Mouse (Mus musculus): ENCODE results near the gene Frat2. TPM values are rescaled to one million over a fixed set of nuclear protein-coding genes. Genes with fewer than 3 reads are reported as not detected.
A peak's percentile ranks its signal among the peaks of the same experiment; 100 is the strongest.

Frat2 gene
- polyA plus RNA-seq, 1 experiment = 62.2 TPM

GRCm38 (mm10) chr19:41824950-41825349 lies 23.0 kb downstream of the Frat2 start:
- H3K27me3 ChIP-seq (ENCODE audit: control insufficient read depth, insufficient read depth, low read length) = no peaks in the 10 kb centered on the region
- 87% methylated on average over 5 of the region's 5 CpGs for WGBS
- no peaks in the 10 kb centered on the region for H3K4me1 ChIP-seq (ENCODE audit: control insufficient read depth, insufficient read depth, insufficient read length, low read length)
- no peak overlapping the region for H3K27ac ChIP-seq (ENCODE audit: insufficient read depth, low read depth, low read length)
- H3K36me3 ChIP-seq (ENCODE audit: control insufficient read depth, insufficient read depth, low read length) = no peaks in the 10 kb centered on the region
- no peak overlapping the region for H3K4me3 ChIP-seq (ENCODE audit: low read depth, low read length)
- no peak for TF ChIP-seq POLR2A (IDR thresholded peaks at IDR 0.05; ENCODE audit: low read depth, low read length)
- TF ChIP-seq CTCF (IDR thresholded peaks at IDR 0.05; ENCODE audit: extremely low read depth, insufficient read length, insufficient replicate concordance, low read depth, low read length) = no peak

- TF ChIP-seq POLR2A (IDR thresholded peaks at IDR 0.05; ENCODE audit: low read depth, low read length) (no peak), CTCF (IDR thresholded peaks at IDR 0.05; ENCODE audit: extremely low read depth, insufficient read length, insufficient replicate concordance, low read depth, low read length) (no peak)
- H3K27ac ChIP-seq (ENCODE audit: insufficient read depth, low read depth, low read length) = no peak overlapping the region
- H3K4me1 ChIP-seq (ENCODE audit: control insufficient read depth, insufficient read depth, insufficient read length, low read length) = no peaks in the 10 kb centered on the region
- H3K36me3 ChIP-seq (ENCODE audit: control insufficient read depth, insufficient read depth, low read length) = no peaks in the 10 kb centered on the region
- 93% methylated on average over 1 of the region's 1 CpGs for WGBS
- H3K4me3 ChIP-seq (ENCODE audit: low read depth, low read length) = no peak overlapping the region
- H3K27me3 ChIP-seq (ENCODE audit: control insufficient read depth, insufficient read depth, low read length) = no peaks in the 10 kb centered on the region; the same call in 1 of the 2 replicates
Observed at GRCm38 (mm10) chr19:41822589-41822988, 25.3 kb downstream of the Frat2 start.

DNA sequence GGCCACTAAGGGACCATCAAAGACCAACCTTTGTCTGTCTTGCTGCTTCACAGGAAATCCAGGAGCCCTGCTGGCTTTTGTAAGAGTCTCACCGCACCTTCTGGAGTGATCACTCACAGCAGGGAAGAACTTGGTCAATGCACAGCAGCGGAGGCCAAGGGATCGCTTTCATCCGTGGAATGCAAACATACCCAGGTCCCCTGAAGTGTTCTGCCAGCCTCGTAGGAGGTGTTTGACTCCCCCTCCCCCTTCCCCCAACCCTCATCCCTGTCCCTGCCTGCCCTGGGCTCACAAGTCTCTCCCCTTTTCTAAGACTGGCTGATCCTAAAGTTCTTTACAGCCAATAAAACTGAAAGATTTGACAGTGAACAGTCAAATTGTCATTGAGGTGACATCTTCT lies 26.5 kb downstream of the Frat2 start:
- Histone ChIP-seq H3K27ac (ENCODE audit: insufficient read depth, low read depth, low read length) (no peak overlapping the region), H3K27me3 (ENCODE audit: control insufficient read depth, insufficient read depth, low read length) (no peaks in the 10 kb centered on the region; the same call in 1 of the 2 replicates), H3K4me1 (ENCODE audit: control insufficient read depth, insufficient read depth, insufficient read length, low read length) (peaks cover 4% of the 10 kb centered on the region; the same call in 1 of the 2 replicates), H3K36me3 (ENCODE audit: control insufficient read depth, insufficient read depth, low read length) (no peaks in the 10 kb centered on the region), H3K4me3 (ENCODE audit: low read depth, low read length) (no peak overlapping the region)
- WGBS = 75% methylated on average over 5 of the region's 5 CpGs
- no peak for TF ChIP-seq POLR2A (IDR thresholded peaks at IDR 0.05; ENCODE audit: low read depth, low read length)
- TF ChIP-seq CTCF (IDR thresholded peaks at IDR 0.05; ENCODE audit: extremely low read depth, insufficient read length, insufficient replicate concordance, low read depth, low read length) = no peak

- H3K27me3 ChIP-seq (ENCODE audit: control insufficient read depth, insufficient read depth, low read length) = no peaks in the 10 kb centered on the region; the same call in 1 of the 2 replicates
- H3K4me1 ChIP-seq (ENCODE audit: control insufficient read depth, insufficient read depth, insufficient read length, low read length) = peaks cover 7% of the 10 kb centered on the region; the same call in 1 of the 2 replicates
- no peak overlapping the region for H3K4me3 ChIP-seq (ENCODE audit: low read depth, low read length)
- no peak overlapping the region for H3K27ac ChIP-seq (ENCODE audit: insufficient read depth, low read depth, low read length)
- 83% methylated on average over 4 of the region's 4 CpGs for WGBS
- no peak for TF ChIP-seq POLR2A (IDR thresholded peaks at IDR 0.05; ENCODE audit: low read depth, low read length)
- no peak for TF ChIP-seq CTCF (IDR thresholded peaks at IDR 0.05; ENCODE audit: extremely low read depth, insufficient read length, insufficient replicate concordance, low read depth, low read length)
- no peaks in the 10 kb centered on the region for H3K36me3 ChIP-seq (ENCODE audit: control insufficient read depth, insufficient read depth, low read length)
Observed at GRCm38 (mm10) chr19:41818749-41819148, 29.2 kb downstream of the Frat2 start.

DNA sequence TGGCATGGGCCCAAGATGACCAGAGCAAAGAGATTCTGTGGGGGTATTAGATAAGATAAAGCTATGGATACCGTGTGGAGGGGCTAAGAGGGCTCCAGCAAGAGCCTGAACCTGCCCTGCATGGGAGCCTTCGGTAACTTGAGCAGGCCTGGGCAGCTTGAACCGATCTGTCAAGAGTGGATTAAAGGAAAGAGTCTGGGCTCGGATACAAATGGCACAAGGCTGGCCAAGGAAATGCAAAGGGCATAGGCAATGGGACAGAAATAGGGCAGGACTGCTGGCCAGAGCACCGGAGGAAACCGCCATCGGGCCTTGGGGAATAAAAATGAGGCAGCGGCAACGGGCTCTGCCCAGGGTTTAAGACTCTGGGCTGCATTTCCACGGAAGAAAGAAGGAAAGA lies 30.6 kb downstream of the Frat2 start:
- H3K4me1 ChIP-seq (ENCODE audit: control insufficient read depth, insufficient read depth, insufficient read length, low read length) = peaks cover 7% of the 10 kb centered on the region; the same call in 1 of the 2 replicates
- TF ChIP-seq POLR2A (IDR thresholded peaks at IDR 0.05; ENCODE audit: low read depth, low read length) (no peak), CTCF (IDR thresholded peaks at IDR 0.05; ENCODE audit: extremely low read depth, insufficient read length, insufficient replicate concordance, low read depth, low read length) (no peak)
- H3K4me3 ChIP-seq (ENCODE audit: low read depth, low read length) = no peak overlapping the region
- H3K27ac ChIP-seq (ENCODE audit: insufficient read depth, low read depth, low read length) = no peak overlapping the region
- no peaks in the 10 kb centered on the region for H3K36me3 ChIP-seq (ENCODE audit: control insufficient read depth, insufficient read depth, low read length)
- 79% methylated on average over 10 of the region's 10 CpGs for WGBS
- H3K27me3 ChIP-seq (ENCODE audit: control insufficient read depth, insufficient read depth, low read length) = no peaks in the 10 kb centered on the region; the same call in 1 of the 2 replicates

- Histone ChIP-seq H3K4me1 (ENCODE audit: control insufficient read depth, insufficient read depth, insufficient read length, low read length) (peaks cover 7% of the 10 kb centered on the region; the same call in 1 of the 2 replicates), H3K27ac (ENCODE audit: insufficient read depth, low read depth, low read length) (peak overlapping the region; percentile 81), H3K4me3 (ENCODE audit: low read depth, low read length) (no peak overlapping the region), H3K36me3 (ENCODE audit: control insufficient read depth, insufficient read depth, low read length) (no peaks in the 10 kb centered on the region), H3K27me3 (ENCODE audit: control insufficient read depth, insufficient read depth, low read length) (no peaks in the 10 kb centered on the region; the same call in 1 of the 2 replicates)
- WGBS = 62% methylated on average over 5 of the region's 5 CpGs
- TF ChIP-seq POLR2A (IDR thresholded peaks at IDR 0.05; ENCODE audit: low read depth, low read length) (no peak), CTCF (IDR thresholded peaks at IDR 0.05; ENCODE audit: extremely low read depth, insufficient read length, insufficient replicate concordance, low read depth, low read length) (no peak)
Observed at GRCm38 (mm10) chr19:41816915-41817314, 31.0 kb downstream of the Frat2 start.

DNA sequence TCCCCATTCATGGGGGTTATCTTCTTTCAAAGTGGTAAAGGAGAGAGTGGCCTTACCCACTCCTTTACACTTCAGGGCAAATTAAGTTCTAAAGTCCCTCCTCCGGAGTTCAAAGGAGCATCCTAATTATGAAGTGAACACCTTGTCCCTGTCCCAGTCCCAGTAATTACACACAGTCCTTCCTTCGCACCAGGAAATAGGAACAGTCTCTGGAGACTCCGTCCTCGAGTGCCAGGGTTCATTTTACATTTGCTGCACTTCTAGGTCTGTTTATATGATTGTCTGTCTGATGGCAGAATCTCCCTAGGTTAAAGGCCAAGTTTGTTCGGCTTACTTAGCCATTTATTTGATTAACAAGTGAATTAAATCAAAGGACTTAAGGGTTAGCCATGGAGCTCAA lies 31.5 kb downstream of the Frat2 start:
- Histone ChIP-seq H3K27me3 (ENCODE audit: control insufficient read depth, insufficient read depth, low read length) (no peaks in the 10 kb centered on the region; the same call in 1 of the 2 replicates), H3K4me1 (ENCODE audit: control insufficient read depth, insufficient read depth, insufficient read length, low read length) (peaks cover 7% of the 10 kb centered on the region; the same call in 1 of the 2 replicates), H3K36me3 (ENCODE audit: control insufficient read depth, insufficient read depth, low read length) (no peaks in the 10 kb centered on the region), H3K4me3 (ENCODE audit: low read depth, low read length) (no peak overlapping the region), H3K27ac (ENCODE audit: insufficient read depth, low read depth, low read length) (peak overlapping the region; percentile 81)
- no peak for TF ChIP-seq CTCF (IDR thresholded peaks at IDR 0.05; ENCODE audit: extremely low read depth, insufficient read length, insufficient replicate concordance, low read depth, low read length)
- no peak for TF ChIP-seq POLR2A (IDR thresholded peaks at IDR 0.05; ENCODE audit: low read depth, low read length)
- WGBS = 17% methylated on average over 5 of the region's 5 CpGs
